Mouse (Mus musculus) heart, adult 2 months (tissue): Measurements from ENCODE around the gene 4930578C19Rik.

Experiments
- CTCF ChIP-seq: fragments of 200-600 bp; IDR thresholded peaks from 2 replicates; pipeline ENCODE4 v1.8.1; 2022; ENCODE audit warnings: antibody characterized with exemption, mild to moderate bottlenecking, moderate library complexity
- EP300 ChIP-seq: fragments of 200-500 bp; IDR thresholded peaks from 2 replicates; pipeline ENCODE4 v1.6.1; 2011; ENCODE audit warnings: low read depth, low read length, control low read depth; ENCODE audit not compliant: insufficient read depth
- POLR2A ChIP-seq: fragments of 200-500 bp; IDR thresholded peaks from 2 replicates; pipeline ENCODE4 v1.6.1; 2011; ENCODE audit warnings: mild to moderate bottlenecking, low read depth, low read length, control low read depth; ENCODE audit not compliant: insufficient read depth

GRCm38 (mm10) chrX:18420161-18420784 is 40.9 kb downstream of the 4930578C19Rik start:
- TF ChIP-seq CTCF, result no peak
- no peak for TF ChIP-seq EP300
- TF ChIP-seq POLR2A, result no peak
